8 mouse cellular contexts compared by ENCODE assay signal in the genomic region with DNA sequence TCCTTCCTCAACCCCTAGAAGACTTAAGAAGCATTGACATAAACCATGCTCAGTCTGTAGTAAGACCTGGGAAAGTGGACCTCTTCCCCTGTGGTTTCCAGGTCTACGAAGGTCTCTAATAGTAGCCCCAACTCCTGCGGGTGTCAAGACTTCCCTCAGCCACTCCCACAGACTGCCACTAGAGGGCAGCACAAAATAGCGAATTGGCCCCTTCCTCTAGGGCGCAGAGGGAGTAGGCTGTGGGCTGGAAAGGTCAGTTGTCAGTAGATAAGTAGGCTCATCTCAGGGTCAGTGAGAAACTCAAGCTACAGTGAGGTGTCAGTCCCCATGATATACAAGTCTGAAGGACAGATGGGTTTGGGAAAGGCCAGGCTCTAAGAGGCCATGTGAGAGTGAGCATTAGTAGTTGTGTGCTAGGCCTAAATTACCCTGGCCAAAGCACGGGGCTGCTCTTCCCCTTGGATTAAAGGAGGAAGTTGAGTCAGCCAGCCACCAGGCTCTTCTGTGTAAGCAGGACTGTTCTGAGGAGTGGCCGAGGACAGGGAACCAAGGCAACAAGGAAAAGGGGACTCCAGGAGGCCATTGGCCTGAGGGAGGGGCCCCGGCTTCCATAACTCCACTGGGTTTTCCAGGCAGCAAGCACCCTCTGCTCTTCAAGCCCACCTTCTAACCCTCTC. TPM values are rescaled to one million over a fixed set of nuclear protein-coding genes. Genes with fewer than 3 reads are reported as not detected.
DNase-seq lines count a peak whose midpoint lies in the region; ATAC-seq and TF ChIP-seq lines count a peak whose summit lies in the region.

No protein-coding gene starts in this region.

- WGBS in intestine, embryonic 16.5 days = 23% methylated on average over 7 of the region's 7 CpGs
- 20% methylated on average over 7 of the region's 7 CpGs for WGBS in limb, embryonic 11.5 days
- WGBS in midbrain, embryonic 15.5 days = 22% methylated on average over 7 of the region's 7 CpGs

- ATAC-seq in intestine, embryonic 16.5 days = peak; percentile 55
- ATAC-seq in limb, embryonic 11.5 days (ENCODE audit: insufficient number of reproducible peaks, low FRiP score, low TSS enrichment, low read depth) = no peak
- ATAC-seq in midbrain, embryonic 15.5 days (replicated peaks) = peak; percentile 6; the same call in 1 of the 2 replicates

- H3K36me3 ChIP-seq in intestine, embryonic 16.5 days (ENCODE audit: control insufficient read depth, insufficient read depth, low read length) = no peaks in the 10 kb centered on the region
- H3K36me3 ChIP-seq in limb, embryonic 11.5 days (ENCODE audit: control insufficient read depth, insufficient read depth, low read length) = no peaks in the 10 kb centered on the region
- H3K36me3 ChIP-seq in midbrain, embryonic 15.5 days (replicated peaks) = no peaks in the 10 kb centered on the region

- DNase-seq in left cerebral cortex, adult 18-20 months (ENCODE audit: low spot score in 2 of 2) = peak; percentile 80 to 88
- DNase-seq in left cerebral cortex, adult 11 months (ENCODE audit: low spot score) = no peak
- peak; percentile 76 to 80 for DNase-seq in gastrocnemius, postnatal 36 days
- DNase-seq in limb, embryonic 11.5 days (ENCODE audit: low spot score) = peak; percentile 89
- DNase-seq in spleen, adult 18-20 months = peak; percentile 55 to 80

- peaks cover 20% of the 10 kb centered on the region for H3K27me3 ChIP-seq in intestine, embryonic 16.5 days (replicated peaks; ENCODE audit: control insufficient read depth, insufficient read depth, low read length)
- peaks cover 22% of the 10 kb centered on the region for H3K27me3 ChIP-seq in limb, embryonic 11.5 days (ENCODE audit: control insufficient read depth, insufficient read depth, low read length)
- no peaks in the 10 kb centered on the region for H3K27me3 ChIP-seq in midbrain, embryonic 15.5 days (replicated peaks)

- intact Hi-C loops in gastrocnemius, postnatal 36 days (cut with DNase I) = loop anchor here (5.0 kb wide), 2 partner anchors 40 to 140 kb away; partner anchors contain the start of genes Hirip3 and Ino80e

- H3K9ac ChIP-seq in intestine, embryonic 16.5 days (ENCODE audit: low read depth, low read length) = no peak overlapping the region
- H3K9ac ChIP-seq in limb, embryonic 11.5 days (ENCODE audit: low read length) = no peak overlapping the region
- H3K9ac ChIP-seq in midbrain, embryonic 15.5 days = peak overlapping the region; percentile 96; the same call in 1 of the 2 replicates

- peaks cover 2% of the 10 kb centered on the region; the same call in 1 of the 2 replicates for H3K4me1 ChIP-seq in cortical plate, adult 2 months (ENCODE audit: control insufficient read depth, insufficient read depth, low read length)
- peaks cover 3% of the 10 kb centered on the region for H3K4me1 ChIP-seq in intestine, embryonic 16.5 days (ENCODE audit: control insufficient read depth, insufficient read depth, low read length)
- 0 out of 2 replicates have a peak, but pooled peaks cover 3% of the 10 kb centered on the region for H3K4me1 ChIP-seq in limb, embryonic 11.5 days (ENCODE audit: control insufficient read depth, insufficient read depth, low read length)
- peaks cover 44% of the 10 kb centered on the region for H3K4me1 ChIP-seq in midbrain, embryonic 15.5 days

- no peak overlapping the region for H3K4me2 ChIP-seq in intestine, embryonic 16.5 days (ENCODE audit: low read depth, low read length)
- H3K4me2 ChIP-seq in limb, embryonic 11.5 days (ENCODE audit: low read depth, severe bottlenecking) = no peak overlapping the region
- peak overlapping the region; percentile 72 for H3K4me2 ChIP-seq in midbrain, embryonic 15.5 days

- H3K4me3 ChIP-seq in cortical plate, adult 2 months (ENCODE audit: insufficient read depth, low read length) = no peak overlapping the region; the same call in 1 of the 2 replicates
- H3K4me3 ChIP-seq in intestine, embryonic 16.5 days (ENCODE audit: low read length) = no peak overlapping the region
- no peak overlapping the region for H3K4me3 ChIP-seq in limb, embryonic 11.5 days (ENCODE audit: low read depth, low read length)
- H3K4me3 ChIP-seq in midbrain, embryonic 15.5 days = peak overlapping the region; percentile 86

- peak overlapping the region; percentile 31; the same call in 1 of the 2 replicates for H3K27ac ChIP-seq in cortical plate, adult 2 months (ENCODE audit: insufficient read depth, low read length)
- no peak overlapping the region for H3K27ac ChIP-seq in intestine, embryonic 16.5 days (ENCODE audit: low read length)
- H3K27ac ChIP-seq in limb, embryonic 11.5 days (replicated peaks; ENCODE audit: low read depth, low read length) = no peak overlapping the region
- peak overlapping the region; percentile 91 for H3K27ac ChIP-seq in midbrain, embryonic 15.5 days

- H3K9me3 ChIP-seq in intestine, embryonic 16.5 days (ENCODE audit: control insufficient read depth, low read length) = peaks cover 3% of the 10 kb centered on the region; the same call in 1 of the 2 replicates
- no peaks in the 10 kb centered on the region for H3K9me3 ChIP-seq in limb, embryonic 11.5 days (ENCODE audit: control insufficient read depth, low read length)
- H3K9me3 ChIP-seq in midbrain, embryonic 15.5 days = no peaks in the 10 kb centered on the region

- TF ChIP-seq POLR2A in cortical plate, adult 2 months (IDR thresholded peaks at IDR 0.05; ENCODE audit: extremely low read depth, insufficient read depth, low read length) = no peak

- peak; percentile 89 for TF ChIP-seq CTCF in cortical plate, adult 2 months (IDR thresholded peaks at IDR 0.05; ENCODE audit: extremely low read depth, insufficient read depth, low read length)

RNA-seq across cellular contexts. Expression of gene 4930451I11Rik, which starts 9.5 kb away (rescaled TPM):
- not detected for total RNA-seq in left cerebral cortex, adult 18-20 months (2021)
- 0.67 TPM in 1 of 2 replicates, not detected in the other for polyA plus RNA-seq in cortical plate, adult 2 months (2012; rRNA removed)
- not detected for total RNA-seq in gastrocnemius, postnatal 36 days (2021)
- polyA plus RNA-seq in intestine, embryonic 16.5 days (2015; fragmentation: Nextera tagmentation; extraction: Ambion mirVana) = not detected in 2 replicates
- polyA plus RNA-seq in limb, embryonic 11.5 days (2014; fragmentation: Nextera tagmentation; extraction: Ambion mirVana) = not detected in 2 replicates
- not detected in 2 replicates for polyA plus RNA-seq in midbrain, embryonic 15.5 days (2015; fragmentation: Nextera tagmentation; extraction: Ambion mirVana)

RNA-seq across cellular contexts. Expression of gene Fam57b, which starts 24.5 kb away (rescaled TPM):
- total RNA-seq in left cerebral cortex, adult 18-20 months (2021) = 10 to 100 TPM; 63.0 to 65.5 TPM
- 108 and 124 TPM in 2 replicates for polyA plus RNA-seq in cortical plate, adult 2 months (2012; rRNA removed)
- 10 to 100 TPM; 55.8 to 67.4 TPM for total RNA-seq in gastrocnemius, postnatal 36 days (2021)
- 1.0 and 1.4 TPM in 2 replicates for polyA plus RNA-seq in intestine, embryonic 16.5 days (2015; fragmentation: Nextera tagmentation; extraction: Ambion mirVana)
- not detected in 2 replicates for polyA plus RNA-seq in limb, embryonic 11.5 days (2014; fragmentation: Nextera tagmentation; extraction: Ambion mirVana)
- polyA plus RNA-seq in midbrain, embryonic 15.5 days (2015; fragmentation: Nextera tagmentation; extraction: Ambion mirVana) = 60.4 and 65.4 TPM in 2 replicates

RNA-seq across cellular contexts. Expression of gene Doc2a, which starts 25.2 kb away (rescaled TPM):
- total RNA-seq in left cerebral cortex, adult 18-20 months (2021) = 10 to 100 TPM; 55.8 to 56.1 TPM
- 45.9 and 52.6 TPM in 2 replicates for polyA plus RNA-seq in cortical plate, adult 2 months (2012; rRNA removed)
- total RNA-seq in gastrocnemius, postnatal 36 days (2021) = not detected
- polyA plus RNA-seq in intestine, embryonic 16.5 days (2015; fragmentation: Nextera tagmentation; extraction: Ambion mirVana) = 0.37 and 0.62 TPM in 2 replicates
- polyA plus RNA-seq in limb, embryonic 11.5 days (2014; fragmentation: Nextera tagmentation; extraction: Ambion mirVana) = 0.85 and 1.5 TPM in 2 replicates
- polyA plus RNA-seq in midbrain, embryonic 15.5 days (2015; fragmentation: Nextera tagmentation; extraction: Ambion mirVana) = 19.8 and 23.8 TPM in 2 replicates

RNA-seq across cellular contexts. Expression of gene Ppp4c, which starts 29.7 kb away (rescaled TPM):
- total RNA-seq in left cerebral cortex, adult 18-20 months (2021) = 10 to 100 TPM; 48.3 to 48.5 TPM
- 75.4 and 77.7 TPM in 2 replicates for polyA plus RNA-seq in cortical plate, adult 2 months (2012; rRNA removed)
- 10 to 100 TPM; 21.6 to 22.4 TPM for total RNA-seq in gastrocnemius, postnatal 36 days (2021)
- 213 and 215 TPM in 2 replicates for polyA plus RNA-seq in intestine, embryonic 16.5 days (2015; fragmentation: Nextera tagmentation; extraction: Ambion mirVana)
- 400 and 426 TPM in 2 replicates for polyA plus RNA-seq in limb, embryonic 11.5 days (2014; fragmentation: Nextera tagmentation; extraction: Ambion mirVana)
- 191 and 192 TPM in 2 replicates for polyA plus RNA-seq in midbrain, embryonic 15.5 days (2015; fragmentation: Nextera tagmentation; extraction: Ambion mirVana)

RNA-seq across cellular contexts. Expression of gene Hirip3, which starts 39.8 kb away (rescaled TPM):
- 10 to 100 TPM; 29.0 to 31.9 TPM for total RNA-seq in left cerebral cortex, adult 18-20 months (2021)
- polyA plus RNA-seq in cortical plate, adult 2 months (2012; rRNA removed) = 58.5 and 69.2 TPM in 2 replicates
- total RNA-seq in gastrocnemius, postnatal 36 days (2021) = 1 to 10 TPM; 3.7 to 7.8 TPM
- polyA plus RNA-seq in intestine, embryonic 16.5 days (2015; fragmentation: Nextera tagmentation; extraction: Ambion mirVana) = 18.3 and 24.8 TPM in 2 replicates
- polyA plus RNA-seq in limb, embryonic 11.5 days (2014; fragmentation: Nextera tagmentation; extraction: Ambion mirVana) = 25.9 and 29.4 TPM in 2 replicates
- 16.7 and 22.8 TPM in 2 replicates for polyA plus RNA-seq in midbrain, embryonic 15.5 days (2015; fragmentation: Nextera tagmentation; extraction: Ambion mirVana)

Comparison
In these comparisons a context has a peak if more than half of its experiments do, and no peak if none do; other contexts are left out.
1. H3K27ac ChIP-seq: peak in cortical plate, adult 2 months (single experiment) and midbrain, embryonic 15.5 days (single experiment); none in intestine, embryonic 16.5 days (single experiment) and limb, embryonic 11.5 days (single experiment).
2. RNA of gene Fam57b, which starts 24.5 kb away (polyA plus RNA-seq): 108 to 124 TPM in cortical plate, adult 2 months and 60.4 to 65.4 TPM in midbrain, embryonic 15.5 days; 1.0 to 1.4 TPM in intestine, embryonic 16.5 days and not detected in limb, embryonic 11.5 days; every median in the first group is over 10 times any median in the second.